Mouse (Mus musculus): ENCODE data around the gene Abi1. TPM values are rescaled to one million over a fixed set of nuclear protein-coding genes. Genes with fewer than 3 reads are reported as not detected.
"Not testable (repeated sequence)": the region's sequence is repeated elsewhere in the genome, so short reads cannot be mapped to it uniquely, and the experiment has no call there.

Gene Abi1
- total RNA-seq, 2 experiments from 2014 or later = 216 to 228 TPM

DNA sequence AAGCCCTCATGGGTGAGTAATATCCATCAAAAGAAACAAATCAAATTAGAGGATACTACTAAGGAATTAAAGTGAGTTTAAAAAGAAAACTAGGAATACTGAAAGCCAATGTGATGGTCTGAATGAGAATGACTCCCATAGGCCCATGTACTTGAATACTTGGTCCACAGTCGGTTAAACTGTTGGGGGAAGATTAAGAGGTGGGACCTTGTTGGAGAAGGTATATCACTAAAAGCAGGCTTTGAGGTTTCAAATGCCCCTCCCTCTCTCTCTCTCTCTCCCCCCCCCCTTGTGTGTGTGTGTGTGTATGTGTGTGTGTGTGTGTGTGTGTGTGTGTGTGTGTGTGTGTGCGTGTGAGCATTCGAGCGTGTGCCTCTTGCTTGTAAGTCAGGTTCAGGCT is 9.4 kb downstream of the Abi1 start:
- DNase-seq = no peak

DNA sequence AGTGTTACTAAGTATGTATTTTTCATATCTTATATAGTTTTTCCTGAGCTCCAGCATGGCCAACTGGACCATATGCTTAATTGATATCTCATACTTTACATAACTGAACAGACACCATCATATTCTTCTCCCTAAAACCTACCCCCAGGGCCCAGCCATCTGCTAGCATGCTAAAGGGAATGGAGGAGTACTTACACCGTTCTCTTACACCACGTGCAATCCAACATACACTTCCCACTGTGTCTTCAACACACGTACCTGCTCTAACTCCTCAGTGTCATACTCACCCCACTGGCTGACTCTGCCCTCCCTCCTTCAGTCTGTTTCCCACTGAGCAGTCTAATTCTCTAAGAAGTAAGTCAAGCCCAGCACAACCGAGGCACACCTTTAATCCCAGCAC is 11.2 kb downstream of the Abi1 start:
- DNase-seq = no peak

DNA sequence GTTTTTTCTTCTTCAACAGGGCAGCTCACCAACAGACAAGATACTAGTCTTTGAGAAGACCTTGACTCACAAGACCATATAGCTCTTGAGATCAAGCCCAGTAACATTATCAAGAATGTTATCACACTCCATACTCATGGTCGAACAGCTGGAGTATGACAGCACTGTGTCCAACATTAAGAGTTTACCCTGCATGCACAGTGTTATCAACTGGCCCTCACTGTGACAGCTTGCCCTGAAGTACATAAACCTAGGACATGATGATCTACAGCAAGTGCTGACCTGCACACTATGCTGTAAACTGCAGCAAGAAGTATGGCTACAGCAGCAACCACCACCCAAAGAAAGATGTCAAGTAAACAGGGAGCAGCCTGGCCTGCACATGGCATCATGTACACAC is 13.7 kb downstream of the Abi1 start:
- no peak for DNase-seq

GRCm38 (mm10) chr2:23023714-23024282 is 16.2 kb downstream of the Abi1 start:
- DNase-seq = no peak

DNA sequence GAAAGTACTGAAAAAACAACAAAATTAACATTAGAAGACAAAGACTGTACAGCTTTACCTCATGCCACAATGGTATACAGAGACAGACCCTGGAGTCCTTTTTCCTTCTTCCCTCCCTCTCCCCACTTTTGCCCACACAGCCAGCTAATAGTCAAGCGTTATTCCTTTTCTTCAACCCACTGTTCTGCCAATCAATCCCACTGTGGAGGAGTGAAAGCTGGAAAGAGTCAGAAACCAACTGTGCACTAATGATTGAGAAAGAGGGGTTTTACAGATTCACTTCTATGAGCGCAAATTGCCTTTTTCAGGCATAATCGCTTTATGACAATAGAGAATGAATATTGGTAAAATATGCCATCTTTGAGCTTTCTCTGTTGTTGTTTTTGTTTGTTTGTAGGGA is 17.0 kb downstream of the Abi1 start:
- DNase-seq = no peak

DNA sequence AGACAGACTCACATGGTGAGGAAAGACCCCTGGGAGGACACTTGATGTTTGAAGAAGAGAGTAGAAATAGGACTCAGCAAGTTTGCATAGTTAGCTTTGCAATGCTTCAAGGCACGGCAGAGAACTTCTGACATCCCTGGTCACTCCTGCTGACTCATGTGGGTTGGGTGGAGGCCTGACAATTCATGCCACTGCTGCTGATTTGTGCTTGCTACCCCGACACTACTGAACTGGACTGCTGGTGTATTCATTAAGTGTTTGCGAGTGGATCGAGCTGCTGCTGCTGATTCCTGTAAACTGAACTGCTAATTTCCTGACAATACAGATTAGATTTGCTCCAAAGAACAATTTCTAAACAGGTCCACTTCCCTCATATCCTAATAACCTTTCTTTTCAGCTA is 18.3 kb downstream of the Abi1 start:
- no peak for DNase-seq

DNA sequence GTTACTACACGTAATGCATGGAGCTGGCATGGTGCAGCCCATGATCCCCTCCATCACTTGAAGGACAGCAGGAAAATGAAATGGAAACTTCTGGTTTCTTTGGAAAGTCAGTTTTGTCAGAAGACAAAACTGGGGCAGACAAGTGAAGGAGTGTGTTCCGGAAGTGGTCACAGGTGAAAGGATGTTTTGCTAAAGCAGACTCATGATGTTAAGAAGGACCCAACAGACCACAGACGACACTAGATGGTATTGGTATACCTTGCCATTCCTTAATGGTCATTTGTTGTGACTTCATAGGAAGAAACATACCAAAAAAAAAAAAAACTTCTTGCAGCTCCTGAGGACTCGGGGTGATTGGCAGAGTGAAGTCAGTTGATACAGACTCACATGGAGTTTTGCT is 18.7 kb downstream of the Abi1 start:
- no peak for DNase-seq

DNA sequence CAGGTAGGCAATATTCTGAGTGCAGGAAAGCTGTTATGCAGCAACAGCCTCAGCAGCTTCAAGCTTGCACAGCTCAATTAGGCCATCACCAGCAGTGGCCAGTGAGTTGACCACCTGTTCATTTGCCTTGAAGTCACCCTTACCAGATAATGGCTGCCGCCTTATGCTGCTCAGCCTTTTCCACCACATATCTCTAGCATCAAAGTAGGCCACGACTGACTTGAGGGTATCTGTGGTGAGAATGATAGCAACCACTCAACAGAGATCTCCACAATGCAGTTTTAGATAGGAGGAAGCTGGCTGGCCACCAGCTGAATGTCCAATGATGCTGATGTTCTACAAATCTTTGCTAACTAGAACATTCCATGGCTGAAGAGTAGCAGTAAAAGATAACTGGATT is 20.9 kb downstream of the Abi1 start:
- no peak for DNase-seq

- DNase-seq = no peak
These were observed 23.9 kb downstream of the Abi1 start for GRCm38 (mm10) chr2:23016121-23016520.

DNA sequence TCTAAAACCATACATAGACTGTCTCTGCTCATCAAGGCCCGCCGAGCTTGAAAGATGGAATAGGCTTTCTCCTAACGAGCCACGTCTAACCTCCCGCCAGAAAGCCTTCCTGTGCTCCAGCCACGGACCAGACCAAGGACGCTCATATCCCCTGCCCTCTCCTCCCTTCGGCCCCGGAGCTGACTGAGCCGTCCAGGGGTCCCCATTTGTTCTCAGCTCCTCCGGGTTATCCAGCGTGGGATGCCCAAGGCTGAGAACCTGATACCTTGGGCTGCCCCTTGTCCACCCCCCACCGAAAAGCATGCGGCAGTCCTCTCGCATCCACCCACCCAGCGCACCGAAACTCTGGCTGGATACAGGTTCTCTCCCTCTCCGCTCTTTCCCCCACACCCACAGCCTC is 24.7 kb downstream of the Abi1 start:
- DNase-seq = no peak

DNA sequence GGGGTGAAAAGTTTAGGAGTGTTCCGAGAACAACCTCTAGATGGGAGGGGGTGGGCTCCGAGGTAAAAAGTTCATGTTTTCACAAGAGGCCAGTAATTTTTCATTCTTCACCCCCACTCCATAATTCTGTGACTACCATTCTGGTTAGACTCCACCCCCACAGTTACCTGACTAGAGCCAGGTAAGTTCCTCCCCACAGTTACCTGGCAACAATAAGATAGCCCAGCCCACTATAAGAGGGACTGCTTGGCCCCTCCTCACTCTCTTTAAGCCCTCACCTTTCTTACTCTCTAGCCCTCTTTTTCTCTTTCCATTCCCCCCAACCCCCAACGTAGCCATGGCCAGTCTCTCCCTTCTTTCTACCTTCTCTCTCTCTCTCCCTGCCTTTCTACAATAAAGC is 25.1 kb downstream of the Abi1 start:
- not testable (repeated sequence) for DNase-seq

GRCm38 (mm10) chr2:23008256-23008655 is 31.8 kb downstream of the Abi1 start:
- DNase-seq = no peak

DNA sequence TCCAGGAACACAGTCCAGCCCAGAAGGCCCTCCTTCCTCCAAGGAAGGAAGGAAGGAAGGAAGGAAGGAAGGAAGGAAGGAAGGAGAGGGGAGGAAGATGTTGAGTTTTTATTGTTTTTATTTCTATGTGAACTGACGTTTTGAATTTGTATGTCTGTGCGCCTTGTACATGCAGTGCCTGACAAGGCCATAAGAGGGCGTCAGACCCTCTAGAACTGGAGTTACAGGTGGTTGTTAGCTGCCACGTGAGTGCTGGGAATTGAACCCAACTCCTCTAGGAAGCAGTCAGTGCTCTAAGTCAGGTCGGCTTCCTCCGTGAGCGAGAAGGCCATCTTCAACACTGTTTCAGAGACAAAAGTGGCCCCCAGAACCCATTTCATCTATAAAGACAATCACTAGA is 32.5 kb downstream of the Abi1 start:
- DNase-seq = no peak

DNA sequence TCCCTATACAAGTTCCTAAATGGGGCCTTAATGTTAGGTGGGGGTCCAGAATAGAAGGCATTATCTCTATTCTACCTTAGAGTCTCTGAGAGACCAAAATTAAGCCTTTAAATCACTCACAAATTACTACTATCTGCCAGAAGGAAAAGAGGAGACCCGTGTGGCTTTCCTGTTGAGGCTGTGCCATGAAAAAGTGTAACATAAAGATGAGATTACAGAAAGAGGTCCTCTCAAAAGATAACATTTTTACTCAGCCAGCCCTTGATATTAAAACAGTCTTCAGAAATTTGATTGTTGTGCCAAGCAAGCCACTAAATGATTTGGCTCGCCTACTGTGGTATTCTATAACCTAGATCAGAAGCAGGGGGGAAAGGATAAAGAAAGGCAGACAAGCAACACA is 32.9 kb downstream of the Abi1 start:
- no peak for DNase-seq

DNA sequence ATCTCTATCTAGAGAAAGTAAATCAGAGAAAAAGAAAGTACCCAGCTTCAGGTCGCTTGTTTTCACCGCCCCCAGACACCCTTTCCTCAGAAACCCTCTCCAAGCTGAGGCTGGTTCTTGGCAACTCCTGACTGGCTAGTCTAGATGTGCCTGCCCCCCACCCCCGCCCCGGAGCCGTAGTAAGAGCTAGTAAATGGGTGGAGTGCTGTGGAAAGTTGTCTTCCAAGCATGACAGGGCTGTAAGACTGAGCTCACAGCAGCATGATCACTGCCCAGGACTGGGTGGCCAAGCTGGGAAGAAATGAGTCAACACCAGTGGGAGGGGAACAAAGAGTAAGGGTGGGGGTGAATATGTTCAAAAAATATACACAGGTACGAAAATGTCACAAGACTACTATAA is 33.8 kb downstream of the Abi1 start:
- no peak for DNase-seq

DNA sequence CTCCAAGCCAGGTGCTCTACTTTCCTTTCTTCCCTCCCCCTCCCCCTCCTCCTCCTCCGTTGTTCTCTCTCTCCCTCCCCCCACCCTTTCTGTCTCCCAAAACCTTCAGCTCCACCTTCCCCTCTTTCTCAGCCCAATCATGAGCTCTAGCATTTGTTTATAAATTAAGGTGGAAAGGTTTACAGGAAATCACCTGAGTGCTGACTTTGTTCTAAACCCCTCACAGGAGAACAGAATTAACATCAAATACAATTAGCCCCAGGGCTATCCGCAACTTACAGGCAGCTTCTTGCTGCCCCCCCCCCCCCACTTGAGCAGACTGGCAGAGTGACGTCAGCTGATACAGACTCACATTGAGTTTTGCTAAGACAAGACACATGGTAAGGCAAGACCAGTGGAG is 37.4 kb downstream of the Abi1 start:
- no peak for DNase-seq

- DNase-seq = no peak
These were observed 40.4 kb downstream of the Abi1 start for GRCm38 (mm10) chr2:22999620-23000019.

GRCm38 (mm10) chr2:22998804-22999203 is 41.2 kb downstream of the Abi1 start:
- no peak for DNase-seq

- DNase-seq = no peak
These were observed 42.0 kb downstream of the Abi1 start for GRCm38 (mm10) chr2:22998015-22998414.

GRCm38 (mm10) chr2:22996071-22996470 is 44.0 kb downstream of the Abi1 start:
- DNase-seq = no peak

DNA sequence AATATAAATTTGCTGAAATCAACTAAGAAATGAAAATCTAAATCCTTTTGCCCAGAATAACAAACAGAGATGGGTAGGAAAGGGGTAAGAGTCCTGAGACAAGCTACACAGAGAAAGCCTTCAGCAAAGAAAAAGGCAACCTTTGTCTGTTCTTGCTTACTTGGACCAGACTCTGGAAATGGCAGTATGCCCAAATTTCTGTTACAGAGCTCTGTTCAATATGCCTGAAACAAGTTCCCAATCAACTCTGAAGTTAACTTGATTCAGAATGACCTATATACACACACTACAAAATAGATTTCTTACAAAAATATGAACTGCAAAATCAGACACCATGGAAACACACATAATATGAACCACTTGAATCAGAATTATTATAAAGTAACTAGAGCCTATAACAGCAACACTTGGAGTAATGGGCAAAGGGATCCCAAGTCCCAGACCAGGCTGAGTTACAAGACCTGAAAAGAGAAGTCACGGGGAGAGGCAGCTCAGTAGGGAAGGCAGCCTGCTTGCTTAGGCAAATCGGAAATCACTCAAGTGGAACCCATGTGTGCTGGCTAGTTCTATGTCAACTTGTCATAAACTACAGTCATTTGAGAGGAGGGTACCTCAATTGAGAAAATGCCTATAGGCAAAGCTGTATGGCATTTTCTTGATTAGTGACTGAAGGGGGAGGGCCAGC is 53.9 kb downstream of the Abi1 start:
- DNase-seq = no peak

- no peak for DNase-seq
These were observed 62.6 kb downstream of the Abi1 start for GRCm38 (mm10) chr2:22977387-22977973.

DNA sequence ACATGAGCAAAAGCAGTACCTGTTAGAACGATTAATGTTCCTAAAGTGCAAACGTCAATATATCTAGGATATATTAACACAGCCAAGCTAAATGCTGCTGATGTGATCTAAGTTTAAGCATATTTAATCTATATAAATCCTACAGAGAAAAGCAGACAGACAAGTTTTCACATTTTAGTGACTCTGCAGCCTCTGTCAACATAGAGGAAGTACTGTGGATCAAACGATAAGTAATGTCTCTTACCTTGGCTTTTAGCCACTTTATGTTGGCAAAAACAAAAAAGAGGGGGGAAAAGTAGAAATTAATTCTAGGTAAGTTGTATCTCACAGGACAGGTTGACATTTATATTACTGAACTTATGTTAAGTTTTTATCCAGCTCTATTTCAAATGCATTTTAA is 77.1 kb downstream of the Abi1 start:
- no peak for DNase-seq

DNA sequence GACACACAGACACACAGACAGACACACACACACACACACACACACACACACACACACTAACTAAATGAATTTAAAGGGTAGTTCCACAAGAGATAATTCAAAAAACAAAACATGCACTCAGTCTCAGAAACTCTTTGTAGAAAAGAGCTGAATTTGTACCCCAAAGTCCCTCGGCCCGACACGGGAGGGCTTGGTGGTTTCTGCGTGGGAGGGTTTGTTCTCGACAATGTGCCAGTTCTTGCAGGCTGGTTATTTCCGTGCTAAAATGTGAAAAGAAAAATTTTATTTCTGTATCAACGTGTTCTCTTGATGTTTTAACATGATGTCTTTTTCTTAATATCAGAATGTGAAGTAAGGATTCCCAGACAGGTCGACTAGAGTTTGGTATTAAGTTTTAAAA is 77.8 kb downstream of the Abi1 start:
- peak; percentile 55 to 64 for DNase-seq

All from layer of hippocampus, postnatal 36 days (tissue).